Mouse (Mus musculus): ENCODE results near the gene Irgm2. TPM values are rescaled to one million over a fixed set of nuclear protein-coding genes. Genes with fewer than 3 reads are reported as not detected.
"Not testable (repeated sequence)": the region's sequence is repeated elsewhere in the genome, so short reads cannot be mapped to it uniquely, and the experiment has no call there.

The Irgm2 gene
- 0.43 and 1.3 TPM in 2 replicates for polyA plus RNA-seq (2014; fragmentation: Nextera tagmentation; extraction: Ambion mirVana)

DNA sequence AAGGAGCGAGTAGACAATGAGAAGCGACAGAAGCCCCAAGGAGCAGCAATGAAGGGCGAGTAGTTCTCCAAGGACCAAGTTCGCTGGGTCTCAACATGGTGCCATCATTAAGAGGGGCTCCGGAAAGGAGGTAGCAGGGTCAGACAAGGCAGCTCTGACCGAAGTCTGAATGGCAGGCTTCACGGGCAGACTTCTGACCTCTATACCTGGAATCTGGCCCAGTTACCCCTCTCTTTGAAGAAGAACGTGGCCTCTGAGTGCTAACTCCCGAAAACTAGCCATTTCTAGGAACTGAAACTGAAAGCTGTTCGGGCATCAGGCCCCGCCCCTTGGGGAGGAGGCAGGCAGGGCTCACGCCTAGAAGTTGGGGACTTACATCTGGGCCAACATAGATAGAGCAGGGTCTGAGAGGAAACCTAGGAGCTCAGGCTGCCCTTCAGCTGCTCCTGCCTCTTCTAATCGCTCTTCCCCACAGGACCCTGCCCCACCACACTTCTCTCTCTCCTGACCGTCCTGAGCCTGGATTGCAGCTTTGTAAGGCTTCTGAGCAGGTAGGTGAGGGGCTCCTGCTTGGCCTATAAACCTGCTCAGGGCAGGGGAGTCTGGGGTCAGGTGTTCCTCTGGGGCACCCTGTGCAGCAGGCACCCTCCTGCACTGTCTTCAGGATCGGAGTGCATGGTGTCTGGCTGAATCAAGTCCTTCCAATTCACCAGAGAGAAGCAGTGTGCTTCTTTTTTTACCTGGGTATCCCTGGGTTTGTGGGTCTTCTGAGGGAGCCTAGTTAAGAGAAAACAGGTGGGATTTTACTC lies at the start of gene Irgm2, which contains the start of gene Igtp:
Gene Irgm2 (plus strand): TSS at position 390 of the 809 bp plus-strand sequence.
Gene Igtp (plus strand): TSS at position 328 of the 809 bp plus-strand sequence.
- Histone ChIP-seq H3K9ac (replicated peaks; ENCODE audit: low read length) (peak within 1 kb of the TSS; percentile 40; the same call in 1 of the 2 replicates), H3K4me3 (replicated peaks; ENCODE audit: low read depth, low read length) (peak within 1 kb of the TSS; percentile 29), H3K4me2 (ENCODE audit: low read length) (peak within 1 kb of the TSS; percentile 50)
- H3K4me1 ChIP-seq (ENCODE audit: control insufficient read depth, insufficient read depth, low read length); H3K27me3 ChIP-seq (ENCODE audit: control insufficient read depth, insufficient read depth, low read length); H3K27ac ChIP-seq (replicated peaks; ENCODE audit: low read depth, low read length); H3K36me3 ChIP-seq (ENCODE audit: control insufficient read depth, insufficient read depth, low read length); ATAC-seq (ENCODE audit: low FRiP score, low TSS enrichment); H3K9me3 ChIP-seq (ENCODE audit: control insufficient read depth, low read length): not testable (repeated sequence)
- peak; percentile 31 for DNase-seq
- 8% methylated on average over 14 of the region's 15 CpGs for WGBS

DNA sequence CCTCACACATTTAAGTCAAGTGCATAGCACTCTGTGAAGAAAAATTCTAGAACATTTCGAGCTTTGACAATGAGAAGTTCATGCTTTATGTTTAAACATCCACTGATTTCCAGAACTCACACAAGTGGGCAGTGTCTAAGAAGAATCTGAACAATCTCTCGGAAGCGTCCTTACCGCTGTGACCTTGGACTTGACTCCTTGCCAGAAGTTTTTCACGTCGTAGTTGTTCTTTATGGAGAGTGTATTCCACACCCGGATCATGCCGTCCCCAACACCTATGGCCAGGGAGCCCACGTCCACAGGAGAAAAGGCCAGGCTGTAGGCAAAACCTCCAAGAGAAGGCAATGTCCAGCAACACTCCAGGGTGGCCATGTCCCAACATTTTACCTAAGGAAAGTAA lies 44.0 kb upstream of the Irgm2 start:
- ATAC-seq (ENCODE audit: low FRiP score, low TSS enrichment) (no peak), DNase-seq (no peak)
- H3K4me3 ChIP-seq (replicated peaks; ENCODE audit: low read depth, low read length) = no peak overlapping the region
- H3K9me3 ChIP-seq (ENCODE audit: control insufficient read depth, low read length) = no peaks in the 10 kb centered on the region
- 95% methylated on average over 9 of the region's 9 CpGs for WGBS
- H3K27ac ChIP-seq (replicated peaks; ENCODE audit: low read depth, low read length) = no peak overlapping the region
- H3K36me3 ChIP-seq (ENCODE audit: control insufficient read depth, insufficient read depth, low read length) = peaks cover 80% of the 10 kb centered on the region
- no peaks in the 10 kb centered on the region for H3K4me1 ChIP-seq (ENCODE audit: control insufficient read depth, insufficient read depth, low read length)
- H3K9ac ChIP-seq (replicated peaks; ENCODE audit: low read length) = no peak overlapping the region
- no peak overlapping the region for H3K4me2 ChIP-seq (ENCODE audit: low read length)
- H3K27me3 ChIP-seq (ENCODE audit: control insufficient read depth, insufficient read depth, low read length) = no peaks in the 10 kb centered on the region

DNA sequence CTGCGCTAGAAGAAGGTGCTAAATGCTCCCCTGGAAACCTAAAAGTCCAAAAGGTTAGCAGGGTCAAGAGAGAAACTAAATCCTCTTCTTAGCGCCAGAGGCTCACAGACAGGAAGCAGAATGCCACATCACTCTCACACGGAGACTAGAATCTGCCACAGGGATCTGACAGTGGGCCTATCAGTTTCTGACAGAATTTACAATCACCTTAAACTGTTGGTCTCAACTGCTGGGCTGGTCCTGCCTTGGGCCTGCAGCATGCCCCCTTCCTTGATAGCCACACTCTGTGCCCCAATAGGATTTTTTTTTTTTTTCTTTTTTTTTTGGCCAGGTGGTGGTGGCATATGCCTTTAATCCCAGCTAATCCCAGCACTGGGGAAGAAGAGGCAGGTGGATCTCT lies 42.5 kb upstream of the Irgm2 start:
- H3K27ac ChIP-seq (replicated peaks; ENCODE audit: low read depth, low read length) = no peak overlapping the region
- no peak overlapping the region for H3K4me2 ChIP-seq (ENCODE audit: low read length)
- H3K4me1 ChIP-seq (ENCODE audit: control insufficient read depth, insufficient read depth, low read length) = no peaks in the 10 kb centered on the region
- 90% methylated on average over 3 of the region's 3 CpGs for WGBS
- peaks cover 76% of the 10 kb centered on the region for H3K36me3 ChIP-seq (ENCODE audit: control insufficient read depth, insufficient read depth, low read length)
- no peak overlapping the region for H3K4me3 ChIP-seq (replicated peaks; ENCODE audit: low read depth, low read length)
- no peak for DNase-seq
- no peak overlapping the region for H3K9ac ChIP-seq (replicated peaks; ENCODE audit: low read length)
- no peak for ATAC-seq (ENCODE audit: low FRiP score, low TSS enrichment)
- H3K27me3 ChIP-seq (ENCODE audit: control insufficient read depth, insufficient read depth, low read length) = no peaks in the 10 kb centered on the region
- H3K9me3 ChIP-seq (ENCODE audit: control insufficient read depth, low read length) = no peaks in the 10 kb centered on the region

DNA sequence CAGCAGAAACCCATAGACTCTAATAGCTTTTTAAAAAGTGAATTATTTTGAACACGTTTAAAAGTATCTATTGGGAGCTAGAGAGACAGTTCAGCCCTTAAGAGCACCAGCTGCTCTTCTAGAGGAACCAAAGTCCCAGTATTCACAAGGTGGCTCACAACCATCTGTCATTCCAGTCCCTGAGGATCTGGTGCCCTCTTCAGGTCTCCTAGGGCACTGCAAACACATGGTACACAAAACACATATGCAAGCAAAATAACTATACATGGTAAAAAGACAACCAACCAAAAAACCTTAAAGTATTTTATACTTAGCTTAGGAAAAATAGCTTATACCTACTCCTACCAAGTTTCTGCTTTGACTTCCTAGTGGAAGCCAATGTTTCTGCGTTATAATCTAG lies 34.3 kb upstream of the Irgm2 start:
- H3K4me3 ChIP-seq (replicated peaks; ENCODE audit: low read depth, low read length) = no peak overlapping the region
- H3K4me2 ChIP-seq (ENCODE audit: low read length) = no peak overlapping the region
- H3K36me3 ChIP-seq (ENCODE audit: control insufficient read depth, insufficient read depth, low read length) = peaks cover 48% of the 10 kb centered on the region
- WGBS = 97% methylated on average over 2 of the region's 2 CpGs
- DNase-seq (no peak), ATAC-seq (ENCODE audit: low FRiP score, low TSS enrichment) (no peak)
- no peak overlapping the region for H3K9ac ChIP-seq (replicated peaks; ENCODE audit: low read length)
- no peaks in the 10 kb centered on the region; the same call in 1 of the 2 replicates for H3K9me3 ChIP-seq (ENCODE audit: control insufficient read depth, low read length)
- no peak overlapping the region for H3K27ac ChIP-seq (replicated peaks; ENCODE audit: low read depth, low read length)
- H3K4me1 ChIP-seq (ENCODE audit: control insufficient read depth, insufficient read depth, low read length) = no peaks in the 10 kb centered on the region
- no peaks in the 10 kb centered on the region for H3K27me3 ChIP-seq (ENCODE audit: control insufficient read depth, insufficient read depth, low read length)

DNA sequence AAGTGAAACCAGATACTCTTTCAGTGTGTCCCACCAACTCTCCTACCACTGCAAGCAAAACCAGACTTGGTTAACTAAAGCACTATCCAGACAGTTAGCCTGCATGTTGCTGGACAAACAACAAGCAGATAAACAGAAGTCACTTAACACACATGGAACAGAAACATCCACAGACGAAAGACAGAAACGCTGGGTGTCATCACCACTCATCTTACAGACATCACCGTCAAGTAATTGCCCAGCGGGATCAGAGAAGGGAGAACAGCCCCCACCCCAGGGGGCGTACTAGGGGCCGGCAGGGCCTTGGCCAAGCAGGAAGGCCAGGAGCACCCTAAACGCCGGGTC lies 31.6 kb upstream of the Irgm2 start:
- DNase-seq = no peak
- peak overlapping the region; percentile 84 for H3K4me3 ChIP-seq (replicated peaks; ENCODE audit: low read depth, low read length)
- H3K27ac ChIP-seq (replicated peaks; ENCODE audit: low read depth, low read length) = peak overlapping the region; percentile 67; the same call in 1 of the 2 replicates
- ATAC-seq (ENCODE audit: low FRiP score, low TSS enrichment) = no peak
- no peaks in the 10 kb centered on the region for H3K27me3 ChIP-seq (ENCODE audit: control insufficient read depth, insufficient read depth, low read length)
- peak overlapping the region; percentile 68 for H3K4me2 ChIP-seq (ENCODE audit: low read length)
- H3K36me3 ChIP-seq (ENCODE audit: control insufficient read depth, insufficient read depth, low read length) = peaks cover 28% of the 10 kb centered on the region
- WGBS = 0% methylated on average over 8 of the region's 8 CpGs
- H3K9ac ChIP-seq (replicated peaks; ENCODE audit: low read length) = peak overlapping the region; percentile 76
- H3K9me3 ChIP-seq (ENCODE audit: control insufficient read depth, low read length) = no peaks in the 10 kb centered on the region; the same call in 1 of the 2 replicates
- peaks cover 3% of the 10 kb centered on the region; the same call in 1 of the 2 replicates for H3K4me1 ChIP-seq (ENCODE audit: control insufficient read depth, insufficient read depth, low read length)

DNA sequence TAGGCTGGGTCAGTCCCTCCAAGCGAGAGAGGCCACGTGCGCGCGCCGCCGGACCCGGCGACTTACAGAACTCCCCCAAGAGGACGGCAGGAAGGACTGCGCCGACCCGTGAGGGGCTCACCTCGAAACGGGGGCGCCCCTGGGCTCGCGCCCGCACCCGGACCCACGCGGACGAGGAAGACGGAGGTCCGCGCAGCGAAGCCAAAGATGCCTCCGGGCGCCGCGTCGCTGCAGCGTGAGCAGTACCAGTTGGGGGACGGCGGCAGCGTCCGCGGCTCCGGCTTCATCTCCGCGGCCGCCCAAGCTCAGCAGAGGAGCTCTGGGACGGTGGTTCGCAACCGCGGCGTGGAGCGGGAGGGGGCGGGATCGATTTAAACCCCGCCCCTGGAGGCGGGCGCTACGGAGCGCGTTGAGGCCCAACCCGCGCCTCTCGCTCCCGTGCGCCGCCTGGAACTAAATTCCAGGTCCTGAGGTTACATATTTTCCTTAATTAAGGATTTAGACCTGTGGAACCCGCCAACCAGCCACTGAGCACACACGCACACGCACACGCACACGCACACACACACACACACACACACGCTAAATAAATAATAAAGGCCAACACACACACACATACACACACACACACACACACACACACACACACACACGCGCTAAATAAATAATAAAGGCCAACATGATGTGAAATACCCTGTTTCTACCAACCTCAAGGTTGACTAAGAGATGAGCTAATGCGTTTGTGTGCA lies 31.1 kb upstream of the Irgm2 start, which contains the start of gene Gemin5:
Gene Gemin5 (minus strand): TSS at position 373 of the 749 bp plus-strand sequence.
- peaks cover 26% of the 10 kb centered on the region for H3K36me3 ChIP-seq (ENCODE audit: control insufficient read depth, insufficient read depth, low read length)
- peak within 1 kb of the TSS; percentile 68 for H3K4me2 ChIP-seq (ENCODE audit: low read length)
- no peaks in the 10 kb centered on the region; the same call in 1 of the 2 replicates for H3K9me3 ChIP-seq (ENCODE audit: control insufficient read depth, low read length)
- DNase-seq = peak; percentile 94
- H3K9ac ChIP-seq (replicated peaks; ENCODE audit: low read length) = peak within 1 kb of the TSS; percentile 76
- H3K27ac ChIP-seq (replicated peaks; ENCODE audit: low read depth, low read length) = peak within 1 kb of the TSS; percentile 67
- peak within 1 kb of the TSS; percentile 84 for H3K4me3 ChIP-seq (replicated peaks; ENCODE audit: low read depth, low read length)
- ATAC-seq (ENCODE audit: low FRiP score, low TSS enrichment) = peak; percentile 87
- H3K27me3 ChIP-seq (ENCODE audit: control insufficient read depth, insufficient read depth, low read length) = no peaks in the 10 kb centered on the region
- H3K4me1 ChIP-seq (ENCODE audit: control insufficient read depth, insufficient read depth, low read length) = peaks cover 3% of the 10 kb centered on the region; the same call in 1 of the 2 replicates
- 2% methylated on average over 71 of the region's 71 CpGs for WGBS

DNA sequence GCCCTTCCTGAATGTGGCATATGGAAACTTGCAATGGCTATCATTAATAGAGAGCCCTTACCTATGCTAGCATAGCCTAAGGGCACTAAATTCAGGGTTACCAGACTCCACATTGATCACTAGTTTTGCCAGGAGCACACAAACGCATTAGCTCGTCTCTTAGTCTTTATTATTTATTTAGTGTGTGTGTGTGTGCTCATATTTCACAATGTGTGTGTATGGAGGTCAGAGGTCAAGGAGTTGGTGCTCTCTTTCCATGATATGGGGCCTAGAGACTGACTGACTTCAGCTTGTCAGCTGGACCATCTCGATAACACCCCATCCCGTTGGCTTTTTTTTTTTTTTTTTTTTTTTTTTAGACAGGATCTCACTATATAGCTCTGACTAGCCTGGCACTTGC lies 29.8 kb upstream of the Irgm2 start:
- H3K36me3 ChIP-seq (ENCODE audit: control insufficient read depth, insufficient read depth, low read length) = peaks cover 29% of the 10 kb centered on the region
- H3K4me2 ChIP-seq (ENCODE audit: low read length) = no peak overlapping the region
- H3K27ac ChIP-seq (replicated peaks; ENCODE audit: low read depth, low read length) = no peak overlapping the region
- 87% methylated on average over 4 of the region's 4 CpGs for WGBS
- no peaks in the 10 kb centered on the region; the same call in 1 of the 2 replicates for H3K9me3 ChIP-seq (ENCODE audit: control insufficient read depth, low read length)
- DNase-seq (no peak), ATAC-seq (ENCODE audit: low FRiP score, low TSS enrichment) (no peak)
- H3K4me3 ChIP-seq (replicated peaks; ENCODE audit: low read depth, low read length) = no peak overlapping the region
- no peaks in the 10 kb centered on the region for H3K27me3 ChIP-seq (ENCODE audit: control insufficient read depth, insufficient read depth, low read length)
- peaks cover 3% of the 10 kb centered on the region; the same call in 1 of the 2 replicates for H3K4me1 ChIP-seq (ENCODE audit: control insufficient read depth, insufficient read depth, low read length)
- H3K9ac ChIP-seq (replicated peaks; ENCODE audit: low read length) = no peak overlapping the region

DNA sequence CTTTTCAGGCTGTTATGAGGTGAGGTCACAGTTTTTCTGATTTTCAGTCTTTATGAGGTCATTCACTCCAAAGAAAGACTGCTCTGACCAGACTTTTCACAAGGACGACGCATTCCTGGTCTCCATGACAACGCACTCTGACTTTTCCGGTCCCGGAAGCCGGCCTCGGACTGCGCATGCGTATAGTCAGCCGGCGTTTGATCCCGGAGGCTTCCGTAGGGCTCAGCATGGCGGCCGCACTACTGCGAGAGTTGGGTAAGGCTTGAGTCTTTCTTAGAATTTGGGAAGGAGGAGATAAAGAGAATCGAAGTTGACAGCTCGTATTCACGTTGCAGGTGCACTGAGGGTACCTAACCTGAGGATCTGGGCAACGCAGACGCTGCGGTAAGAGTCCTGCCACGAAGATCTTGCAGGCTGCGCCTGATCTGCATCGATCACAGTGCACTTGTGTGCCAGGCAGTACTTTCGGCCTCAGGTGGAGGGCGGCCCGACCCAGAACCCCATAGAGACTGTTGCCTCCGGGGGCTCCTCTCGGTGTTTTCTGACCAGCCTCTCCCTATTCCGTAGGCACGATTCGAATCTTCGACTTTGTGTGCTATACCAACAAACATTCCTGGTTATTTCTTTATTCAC lies 27.8 kb upstream of the Irgm2 start, which contains the start of gene Mrpl22:
Gene Mrpl22 (plus strand): TSS at position 203 of the 633 bp plus-strand sequence.
- Histone ChIP-seq H3K27ac (replicated peaks; ENCODE audit: low read depth, low read length) (peak within 1 kb of the TSS; percentile 60; the same call in 1 of the 2 replicates), H3K4me1 (ENCODE audit: control insufficient read depth, insufficient read depth, low read length) (peaks cover 3% of the 10 kb centered on the region; the same call in 1 of the 2 replicates), H3K36me3 (ENCODE audit: control insufficient read depth, insufficient read depth, low read length) (peaks cover 35% of the 10 kb centered on the region), H3K9ac (replicated peaks; ENCODE audit: low read length) (peak within 1 kb of the TSS; percentile 66), H3K27me3 (ENCODE audit: control insufficient read depth, insufficient read depth, low read length) (no peaks in the 10 kb centered on the region), H3K4me3 (replicated peaks; ENCODE audit: low read depth, low read length) (peak within 1 kb of the TSS; percentile 61), H3K9me3 (ENCODE audit: control insufficient read depth, low read length) (no peaks in the 10 kb centered on the region), H3K4me2 (ENCODE audit: low read length) (peak within 1 kb of the TSS; percentile 54)
- WGBS = under 1% methylated on average over 34 of the region's 34 CpGs
- ATAC-seq (ENCODE audit: low FRiP score, low TSS enrichment) = peak; percentile 76
- peak; percentile 99 for DNase-seq
